Mouse (Mus musculus): ENCODE measurements around the gene Rbpj.
A peak's percentile ranks its signal among the peaks of the same experiment; 100 is the strongest.
"Not testable (repeated sequence)": the region's sequence is repeated elsewhere in the genome, so short reads cannot be mapped to it uniquely, and the experiment has no call there.

Rbpj gene

GRCm38 (mm10) chr5:53514959-53515612 is 49.1 kb downstream of the Rbpj start:
- DNase-seq: no peak

DNA sequence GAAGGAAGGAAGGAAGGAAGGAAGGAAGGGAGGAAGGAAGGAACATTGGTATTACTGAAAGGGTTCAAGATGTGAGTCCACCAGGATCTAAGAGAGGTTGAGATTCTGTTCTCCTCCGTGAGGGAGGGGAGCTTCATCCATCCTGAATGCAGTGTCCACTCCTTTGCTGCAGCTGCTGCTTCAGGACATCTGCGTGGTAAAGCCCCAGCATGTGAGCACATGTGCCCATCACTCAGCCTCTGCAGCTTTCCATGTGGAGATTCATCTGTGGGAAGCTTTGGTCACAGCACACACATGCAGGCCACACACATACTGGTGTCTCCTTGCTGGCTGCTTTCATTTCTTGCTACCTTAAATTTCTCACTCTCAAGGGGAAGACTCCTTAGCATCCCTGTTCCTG is 50.5 kb downstream of the Rbpj start:
- DNase-seq: no peak

DNA sequence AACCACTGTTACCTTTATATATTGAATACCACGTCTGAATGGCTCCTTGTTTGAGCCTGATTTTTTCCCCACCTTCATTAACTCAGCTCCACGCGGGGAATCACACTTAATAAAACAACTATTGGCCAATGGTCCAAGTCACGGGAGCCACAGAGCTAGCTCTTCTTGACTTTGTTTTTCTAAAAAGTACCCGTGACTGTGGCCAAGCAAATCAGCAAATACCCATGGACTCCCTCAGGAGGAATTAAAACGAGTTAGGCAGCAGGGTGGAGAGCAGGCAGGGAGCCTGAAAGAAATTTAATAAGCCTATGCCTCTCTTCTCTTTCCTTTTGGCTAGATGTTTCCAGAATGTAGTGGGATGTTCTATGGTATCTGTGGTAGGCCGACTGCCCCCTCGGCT is 51.9 kb downstream of the Rbpj start:
- no peak for DNase-seq

GRCm38 (mm10) chr5:53519131-53519530 is 53.2 kb downstream of the Rbpj start:
- DNase-seq: no peak

DNA sequence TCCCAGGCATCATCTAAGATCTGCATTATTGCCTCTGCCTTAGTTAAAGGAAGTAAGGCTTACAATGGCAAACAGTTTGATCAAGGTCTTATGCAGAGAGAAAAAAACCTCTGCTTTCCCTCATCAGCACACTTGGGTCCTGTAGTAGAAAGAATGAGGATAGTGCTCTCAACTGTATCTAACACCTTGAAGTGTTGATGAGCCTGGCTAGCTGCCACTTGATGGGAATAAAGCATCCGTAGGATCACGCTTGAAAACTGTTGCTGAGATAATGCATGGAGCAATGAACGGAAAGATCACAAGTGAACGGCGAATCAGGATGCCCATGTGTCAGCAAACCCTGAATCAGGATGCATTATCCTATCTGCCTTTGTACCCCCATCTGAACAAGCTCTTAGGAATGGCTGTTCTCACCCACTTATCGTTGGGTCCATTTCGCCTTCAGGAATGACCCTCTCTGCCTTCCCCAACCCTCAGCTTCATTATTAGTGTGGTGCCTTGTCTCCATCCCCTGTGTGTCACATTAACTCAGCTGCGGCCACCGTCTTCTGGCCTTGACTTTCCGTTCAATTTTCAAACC is 54.1 kb downstream of the Rbpj start:
- DNase-seq: no peak

DNA sequence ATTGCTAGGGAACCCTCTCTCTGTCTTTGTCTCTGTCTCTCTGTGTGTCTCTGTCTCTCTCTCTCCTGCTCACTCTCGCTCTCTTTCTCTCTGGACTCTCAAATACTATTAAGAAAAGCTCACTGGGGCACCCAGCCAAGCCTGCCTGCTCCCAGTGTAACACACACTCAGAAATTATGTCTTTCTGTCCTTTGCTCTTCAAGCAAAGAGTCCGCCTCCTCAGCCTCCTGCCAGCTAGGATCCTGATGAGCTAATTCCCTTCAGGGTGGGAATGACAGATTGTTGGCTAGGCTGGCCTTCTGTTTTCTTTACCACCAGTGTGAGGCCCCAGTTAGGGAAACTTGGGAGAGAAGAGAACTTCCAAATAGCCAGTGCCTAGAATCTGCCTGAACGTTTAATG is 57.1 kb downstream of the Rbpj start:
- no peak for DNase-seq

DNA sequence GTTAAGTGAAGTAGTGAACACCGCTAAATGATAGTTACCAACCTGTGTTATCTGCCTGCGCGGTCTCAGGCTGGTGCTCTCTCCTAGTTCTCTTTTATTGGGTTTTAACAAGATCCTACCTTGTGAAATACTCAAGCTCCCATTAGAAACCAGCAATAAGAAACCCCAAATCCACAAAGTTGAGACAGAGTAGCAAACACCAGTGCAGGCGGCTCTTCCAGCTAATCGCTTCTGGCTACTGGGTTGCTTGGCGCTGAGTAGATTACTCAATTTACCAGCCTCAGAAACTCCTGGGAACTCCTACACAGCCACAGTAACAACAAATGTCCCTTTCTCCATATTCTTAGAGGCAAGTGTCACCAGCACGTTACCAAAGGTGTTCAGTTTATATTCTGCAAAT is 58.2 kb downstream of the Rbpj start:
- no peak for DNase-seq

GRCm38 (mm10) chr5:53524831-53525230 is 58.9 kb downstream of the Rbpj start:
- DNase-seq: no peak

DNA sequence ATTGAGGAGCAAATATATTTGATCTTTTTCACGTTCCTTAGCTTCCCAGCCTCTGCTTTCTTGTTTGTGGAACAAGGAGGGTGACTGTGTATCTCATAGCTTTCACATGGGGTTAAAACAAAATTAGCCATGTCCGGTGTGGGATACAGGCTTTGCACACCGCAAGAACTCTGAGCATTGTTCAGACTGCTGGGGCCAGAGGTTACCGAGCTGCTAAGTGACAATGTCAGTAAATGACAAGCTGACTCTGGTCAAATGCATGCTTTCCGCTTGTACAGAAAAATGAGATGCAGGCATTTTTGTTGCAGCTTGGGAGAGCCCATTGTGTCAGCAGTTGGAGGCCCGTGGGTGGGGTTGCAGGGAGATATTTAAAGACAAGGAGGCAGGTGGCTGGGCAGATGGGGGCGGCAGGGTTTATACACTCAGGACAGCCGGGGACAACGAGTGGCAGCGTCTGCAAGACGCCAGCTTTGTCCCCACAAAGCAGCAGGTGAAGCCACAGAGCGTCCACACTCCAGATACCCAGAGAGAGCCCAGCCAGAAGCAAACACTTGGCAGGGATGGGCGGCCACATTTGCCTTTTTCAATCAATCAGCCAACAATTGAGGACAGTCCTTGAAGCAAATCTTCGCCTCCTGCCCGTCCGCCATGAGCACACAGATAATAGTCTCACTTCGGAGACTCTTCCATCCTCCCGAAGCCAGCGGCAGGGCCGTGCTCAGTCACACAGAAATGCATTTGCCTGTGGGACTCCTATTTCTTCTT is 59.5 kb downstream of the Rbpj start:
- DNase-seq: no peak

DNA sequence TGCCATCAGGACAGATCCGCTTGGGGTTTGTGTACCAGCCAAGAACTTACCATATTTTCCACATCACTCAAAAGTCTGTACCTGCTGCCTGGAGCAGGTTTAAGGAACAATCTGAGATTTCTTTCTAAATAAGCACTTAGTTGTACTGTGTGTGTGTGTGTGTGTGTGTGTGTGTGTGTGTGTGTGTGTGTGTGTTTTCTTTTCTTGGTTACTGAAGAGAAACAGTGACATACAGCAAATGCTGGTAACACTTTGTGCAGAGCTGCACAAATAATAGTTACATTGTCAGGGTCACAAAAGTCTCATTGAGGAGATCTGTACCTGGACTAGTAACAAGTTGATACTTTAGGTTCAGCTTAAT is 60.1 kb downstream of the Rbpj start:
- no peak for DNase-seq

DNA sequence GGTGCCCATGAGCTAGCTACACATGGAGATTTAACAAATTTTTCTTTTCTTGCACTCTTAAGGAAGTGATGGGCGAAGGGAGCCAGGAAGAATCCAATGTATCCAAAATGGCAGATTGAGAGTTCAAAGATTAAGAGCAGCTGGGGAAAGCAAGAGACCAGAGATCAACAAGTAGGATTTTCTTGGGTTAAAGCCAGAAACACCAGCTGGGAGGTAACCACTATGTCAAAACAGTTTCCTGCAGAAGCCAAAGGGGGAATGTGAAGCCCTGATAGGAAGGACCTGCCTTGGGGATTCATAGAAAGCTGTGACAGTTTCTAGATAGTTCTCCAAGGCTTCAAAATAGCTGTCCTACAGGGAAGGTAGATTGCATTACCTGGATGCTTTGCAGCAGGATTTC is 63.9 kb downstream of the Rbpj start:
- DNase-seq: no peak

- no peak for DNase-seq
Observed at GRCm38 (mm10) chr5:53535096-53535495, 69.1 kb downstream of the Rbpj start.

GRCm38 (mm10) chr5:53536635-53537554 is 70.9 kb downstream of the Rbpj start:
- DNase-seq: no peak

DNA sequence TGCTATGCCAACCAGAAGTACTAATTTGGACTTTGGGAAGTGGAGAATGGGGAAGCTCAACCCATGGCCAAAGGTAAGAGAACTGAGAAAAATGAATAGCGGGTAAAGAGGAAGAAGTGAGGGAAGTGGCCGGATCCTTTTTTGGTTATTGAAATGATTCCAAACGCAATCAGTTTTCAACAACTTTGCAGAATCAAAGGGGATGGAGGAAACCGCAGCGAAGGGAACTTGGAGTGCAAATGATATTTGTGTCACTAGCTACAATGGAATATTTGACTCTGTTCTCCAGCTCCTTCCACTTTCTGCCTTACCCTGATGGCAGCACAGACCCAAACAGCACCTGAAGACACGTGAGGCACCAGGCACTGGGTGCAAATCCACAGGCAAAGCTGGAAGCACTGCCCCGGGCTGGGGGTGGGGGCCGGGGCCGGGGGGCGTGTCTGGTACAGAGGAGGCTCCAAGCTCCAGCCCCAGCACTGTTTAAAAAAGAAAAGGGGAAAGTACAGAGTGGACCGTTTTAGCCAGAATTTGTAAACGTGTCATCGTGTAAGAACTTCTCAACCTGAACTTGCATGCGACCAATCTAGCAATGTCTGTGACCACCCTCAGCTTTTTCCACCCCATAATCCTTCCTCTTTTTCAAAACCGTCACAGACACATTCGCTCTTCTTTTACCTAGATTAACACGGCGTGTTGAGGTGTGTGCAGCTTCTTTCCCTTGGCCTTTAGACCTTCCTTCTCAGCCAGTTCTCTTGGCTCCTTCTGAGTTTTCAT is 74.1 kb downstream of the Rbpj start:
- no peak for DNase-seq

GRCm38 (mm10) chr5:53542073-53542472 is 76.1 kb downstream of the Rbpj start:
- DNase-seq: no peak

GRCm38 (mm10) chr5:53543399-53543798 is 77.4 kb downstream of the Rbpj start:
- DNase-seq: no peak

- DNase-seq: no peak
Observed at GRCm38 (mm10) chr5:53543945-53544344, 78.0 kb downstream of the Rbpj start.

GRCm38 (mm10) chr5:53546440-53546839 is 80.5 kb downstream of the Rbpj start:
- DNase-seq: peak; percentile 6

DNA sequence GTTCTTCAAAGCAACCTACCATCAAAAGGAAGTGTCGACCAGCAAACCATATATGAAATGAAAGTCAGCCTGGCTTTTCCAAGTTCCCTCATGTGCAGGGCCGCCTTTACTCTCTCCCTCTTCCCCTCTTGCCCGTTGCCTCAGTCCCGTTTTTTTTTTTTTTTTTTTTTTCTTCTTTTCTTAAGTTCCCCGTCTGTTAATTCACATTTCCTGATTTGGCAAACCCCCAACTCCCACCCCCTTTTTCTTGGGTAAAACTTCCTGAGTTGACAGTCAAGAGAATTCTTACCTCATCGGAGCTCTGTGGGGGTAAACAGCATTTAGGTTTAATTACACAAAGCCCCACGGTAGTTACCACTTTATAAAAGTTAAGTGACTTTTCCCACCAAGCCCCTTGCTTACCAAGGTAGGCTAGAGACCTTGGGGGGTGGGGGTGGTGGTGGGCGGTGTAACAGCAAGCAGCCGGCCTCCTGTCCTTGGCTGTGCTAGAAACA is 81.1 kb downstream of the Rbpj start:
- peak; percentile 4 for DNase-seq

GRCm38 (mm10) chr5:53550329-53550728 is 84.4 kb downstream of the Rbpj start:
- not testable (repeated sequence) for DNase-seq

- DNase-seq: no peak
Observed at GRCm38 (mm10) chr5:53551394-53551793, 85.4 kb downstream of the Rbpj start.

DNA sequence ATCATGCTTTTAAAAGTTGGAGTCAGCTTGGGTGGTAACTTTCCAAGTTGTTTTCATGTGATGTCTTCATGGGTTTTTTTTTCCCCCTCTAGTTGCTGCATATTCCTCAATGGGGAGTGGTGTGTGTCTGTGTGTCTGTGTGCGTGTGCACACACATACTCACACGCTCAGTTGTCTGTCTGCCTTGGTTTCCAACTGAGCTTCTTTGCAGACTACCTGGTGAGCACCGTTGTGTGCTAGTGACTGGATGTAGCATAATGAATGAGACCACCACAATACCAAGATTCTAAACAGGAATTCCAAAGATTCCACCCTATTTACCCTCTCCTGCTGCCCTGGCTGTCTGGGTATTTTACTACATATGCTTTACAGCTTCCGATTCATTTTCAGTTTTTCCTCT is 86.0 kb downstream of the Rbpj start:
- no peak for DNase-seq
